Mouse (Mus musculus) CH12.LX (cell line): Measurements from ENCODE around the gene Tbc1d30.

ENCODE experiments used
- BHLHE40 ChIP-seq: IDR thresholded peaks from 2 replicates; pipeline ENCODE4 v1.6.1; 2011; ENCODE audit warnings: mild to moderate bottlenecking, low read depth, low read length, improper control_type of control experiment
- CTCF ChIP-seq, 2 experiments: IDR thresholded peaks in 1 of 2; conservative IDR thresholded peaks in 1 of 2; 2 replicates each; pipeline ENCODE4 v1.5.1; 2011 to 2012; ENCODE audit warnings: low read depth in 2 of 2, low read length in 2 of 2, improper control_type of control experiment in 1 of 2, inconsistent platforms in 1 of 2, mild to moderate bottlenecking in 1 of 2, moderate library complexity in 1 of 2
- EP300 ChIP-seq: IDR thresholded peaks from 2 replicates; pipeline ENCODE4 v1.6.1; 2011; ENCODE audit warnings: low read length, improper control_type of control experiment
- JUND ChIP-seq: conservative IDR thresholded peaks from 2 replicates; pipeline ENCODE4 v1.6.1; 2011; ENCODE audit warnings: low read depth, low read length, improper control_type of control experiment
- KAT2A ChIP-seq: IDR thresholded peaks from 2 replicates; pipeline ENCODE4 v1.6.1; 2012; ENCODE audit warnings: low read length, improper control_type of control experiment, inconsistent platforms; ENCODE audit not compliant: insufficient replicate concordance
- MAFK ChIP-seq: IDR thresholded peaks from 2 replicates; pipeline ENCODE4 v1.6.1; 2011; ENCODE audit warnings: low read length, improper control_type of control experiment; ENCODE audit not compliant: insufficient replicate concordance
- MAX ChIP-seq: IDR thresholded peaks from 2 replicates; pipeline ENCODE4 v1.6.1; 2011; ENCODE audit warnings: low read length, improper control_type of control experiment
- POLR2A ChIP-seq: IDR thresholded peaks from 2 replicates; pipeline ENCODE4 v1.6.1; 2011; ENCODE audit warnings: low read depth, mild to moderate bottlenecking, improper control_type of control experiment, low read length
- RAD21 ChIP-seq: IDR thresholded peaks from 2 replicates; pipeline ENCODE4 v1.6.1; 2011; ENCODE audit warnings: low read depth, mild to moderate bottlenecking, low read length, improper control_type of control experiment, moderate library complexity
- USF1 ChIP-seq: IDR thresholded peaks from 2 replicates; pipeline ENCODE4 v1.6.1; 2014; ENCODE audit warnings: low read depth, mild to moderate bottlenecking, inconsistent platforms, low read length, improper control_type of control experiment
- USF2 ChIP-seq: conservative IDR thresholded peaks from 2 replicates; pipeline ENCODE4 v1.6.1; 2011; ENCODE audit warnings: low read depth, low read length, improper control_type of control experiment

GRCm38 (mm10) chr10:121398599-121398998, 47.5 kb upstream of the Tbc1d30 start:
- TF ChIP-seq RAD21 (no peak), USF1 (no peak), POLR2A (no peak), CTCF (conservative IDR thresholded peaks at IDR 0.05 in 1 of 2, IDR thresholded peaks at IDR 0.05 in 1 of 2; ENCODE audit: low read depth in 2 of 2, low read length in 2 of 2) (no peak), EP300 (no peak), BHLHE40 (no peak), KAT2A (no peak), MAFK (no peak), JUND (no peak), USF2 (no peak), MAX (no peak)
